Mouse (Mus musculus) left cerebral cortex, postnatal 36 days (tissue): ENCODE data around the gene Coa4. TPM values are rescaled to one million over a fixed set of nuclear protein-coding genes. Genes with fewer than 3 reads are reported as not detected.

Experiments
- DNase-seq, 2 experiments: peaks; one replicate each; pipeline ENCODE4 v3.0.0; 2021 to 2022; ENCODE audit warnings: low spot score in 2 of 2, mixed read lengths in 1 of 2
- intact Hi-C: fragments of 180-260 bp; cut with DNase I; formaldehyde crosslinking; loops from one replicate; pipeline ENCODE4 v1.15.1; 2025
- total RNA-seq, 2 experiments: library from RNA; stranded (reverse); gene quantifications; 2 replicates each; pipeline ENCODE4 v1.2.3; 2021

Coa4 gene
- total RNA-seq, 2 experiments from 2014 or later: 8.5 to 10.8 TPM

DNA sequence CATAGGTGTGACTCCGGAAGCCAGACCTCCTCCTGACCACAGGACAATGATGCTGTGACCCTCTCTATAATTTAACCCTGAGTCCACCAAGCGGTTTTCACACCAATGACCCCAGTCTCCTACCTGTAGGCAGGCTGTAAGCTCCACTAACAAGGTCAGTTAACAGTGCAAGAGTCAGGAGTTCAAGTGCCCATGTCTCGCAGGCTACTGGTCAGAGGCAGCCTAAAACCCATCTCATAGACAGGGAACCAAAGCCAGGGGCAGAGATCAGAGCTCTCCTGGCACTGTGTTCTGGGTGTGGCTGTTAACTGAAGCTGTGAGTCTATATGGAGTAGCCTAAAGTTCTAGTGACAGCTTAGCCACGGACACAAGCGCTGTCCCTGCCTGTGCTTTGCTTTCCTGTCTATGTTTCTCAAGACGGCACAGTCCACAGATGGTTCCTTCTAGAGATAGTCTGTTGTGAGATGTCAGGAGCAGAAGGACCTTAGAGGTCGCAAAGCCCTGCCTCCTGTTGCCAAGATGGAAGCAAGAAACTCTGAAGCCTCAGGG is 34.4 kb upstream of the Coa4 start:
- intact Hi-C loops: no loop called here
- DNase-seq: no peak

DNA sequence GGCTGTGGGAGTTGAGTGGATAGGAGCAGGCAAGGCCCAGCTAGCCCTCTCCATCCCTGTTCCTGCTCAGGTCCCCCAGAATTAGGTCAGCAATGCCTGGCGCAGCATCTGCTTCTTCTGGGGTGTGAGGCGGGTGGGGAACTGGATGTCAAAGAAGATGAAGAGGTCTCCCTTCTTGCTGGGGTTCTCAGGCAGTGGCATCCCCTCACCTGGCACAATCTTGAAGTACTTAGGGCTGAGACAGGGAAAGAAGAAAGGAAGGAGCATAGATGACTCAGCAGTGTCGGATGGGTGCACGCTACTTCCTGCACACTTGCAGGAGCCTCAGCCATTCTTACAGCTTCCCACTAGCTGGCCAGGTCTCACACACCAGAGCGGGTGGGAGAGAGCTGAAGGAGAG is 33.8 kb upstream of the Coa4 start:
- DNase-seq: no peak
- intact Hi-C loops: no loop called here

DNA sequence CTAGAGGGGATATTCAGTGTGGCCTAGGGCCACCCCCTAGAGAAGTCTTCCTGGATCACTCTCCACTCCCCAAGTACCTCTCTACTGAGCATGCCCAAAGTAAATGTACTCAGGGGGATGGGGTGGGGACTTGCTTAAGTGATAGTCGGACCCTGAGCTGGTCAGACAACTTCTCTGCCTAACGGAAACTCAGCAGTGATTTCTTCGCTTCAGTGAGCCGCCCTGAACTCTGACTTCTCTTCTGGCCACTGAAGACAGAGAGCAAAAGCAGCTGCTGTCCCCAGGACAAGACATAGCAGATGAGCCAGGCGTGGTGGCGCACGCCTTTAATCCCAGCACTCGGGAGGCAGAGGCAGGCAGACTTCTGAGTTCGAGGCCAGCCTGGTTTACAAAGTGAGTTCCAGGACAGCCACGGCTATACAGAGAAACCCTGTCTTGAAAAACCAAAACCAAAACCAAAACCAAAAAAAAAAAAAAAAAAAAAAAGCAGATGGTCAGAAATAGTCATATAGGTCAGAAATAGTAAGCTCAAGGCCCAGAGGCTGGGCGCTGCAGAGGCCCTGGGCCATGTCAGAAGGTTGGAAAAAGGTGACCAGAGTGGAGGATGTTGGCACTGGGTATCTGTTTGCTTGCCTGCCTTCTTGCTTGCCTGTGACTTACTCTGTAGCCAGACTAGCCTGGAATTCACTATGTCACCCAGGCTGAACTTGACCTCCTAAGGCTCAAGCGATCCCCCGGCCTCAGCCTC is 32.0 kb upstream of the Coa4 start:
- DNase-seq: no peak
- intact Hi-C loops: no loop called here

DNA sequence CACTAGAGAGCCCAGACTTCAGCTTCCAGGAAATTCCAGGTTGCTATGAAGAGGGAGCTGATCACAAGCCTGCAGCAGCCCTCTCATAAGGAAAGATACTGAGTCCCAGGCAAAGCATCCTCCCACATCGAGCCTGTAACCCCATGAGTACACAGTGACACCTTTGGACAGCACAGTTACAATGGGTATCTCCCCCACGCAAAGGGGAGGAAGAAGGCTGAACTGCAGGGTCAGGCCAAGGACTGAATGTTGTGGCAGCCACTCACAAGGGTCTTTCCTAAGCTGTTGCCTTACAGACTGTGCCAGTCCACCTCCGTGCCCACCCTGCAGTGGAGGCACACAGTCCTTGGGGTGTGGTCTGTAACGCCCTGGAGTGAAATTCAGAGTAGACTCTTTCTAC is 30.4 kb upstream of the Coa4 start:
- intact Hi-C loops: no loop called here
- no peak for DNase-seq

DNA sequence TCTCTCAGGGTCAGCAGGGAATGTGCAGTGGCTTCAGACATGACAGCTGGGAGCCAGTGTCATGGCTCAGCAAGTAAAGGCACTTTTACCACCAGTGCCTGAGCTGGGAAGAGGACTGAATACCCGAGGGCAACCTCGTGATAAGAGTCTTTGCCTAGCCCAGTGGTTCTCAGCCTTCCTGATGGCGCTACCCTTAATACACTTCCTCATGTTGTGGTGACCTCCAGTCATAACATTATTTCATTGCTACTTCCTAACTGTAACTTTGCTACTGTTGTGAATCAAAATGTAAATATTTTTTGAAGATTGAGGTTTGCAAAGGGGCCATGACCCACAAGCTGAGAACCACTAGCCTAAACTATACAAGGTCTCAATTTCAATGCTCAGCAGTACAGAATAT is 28.2 kb upstream of the Coa4 start:
- intact Hi-C loops: no loop called here
- no peak for DNase-seq

DNA sequence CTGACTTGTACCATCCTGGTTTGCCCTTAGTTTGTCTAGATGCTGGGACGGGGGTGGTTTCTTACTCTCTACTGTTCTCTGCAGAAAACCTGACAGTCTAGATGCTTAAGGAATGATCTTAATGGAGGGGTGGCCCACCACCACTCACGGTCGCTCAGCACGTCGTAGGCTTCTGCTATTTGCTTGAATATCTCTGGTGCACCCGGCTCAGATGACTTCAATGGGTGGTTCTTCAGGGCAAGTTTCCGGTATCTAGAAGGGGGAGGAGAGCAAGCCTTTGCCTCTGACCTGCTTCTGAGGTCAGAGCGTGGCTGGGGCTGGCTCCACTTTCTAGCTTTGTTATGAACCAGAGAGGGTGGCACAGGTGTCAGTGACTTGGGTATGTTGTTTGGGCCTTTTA is 25.3 kb upstream of the Coa4 start:
- intact Hi-C loops: no loop called here
- no peak for DNase-seq

DNA sequence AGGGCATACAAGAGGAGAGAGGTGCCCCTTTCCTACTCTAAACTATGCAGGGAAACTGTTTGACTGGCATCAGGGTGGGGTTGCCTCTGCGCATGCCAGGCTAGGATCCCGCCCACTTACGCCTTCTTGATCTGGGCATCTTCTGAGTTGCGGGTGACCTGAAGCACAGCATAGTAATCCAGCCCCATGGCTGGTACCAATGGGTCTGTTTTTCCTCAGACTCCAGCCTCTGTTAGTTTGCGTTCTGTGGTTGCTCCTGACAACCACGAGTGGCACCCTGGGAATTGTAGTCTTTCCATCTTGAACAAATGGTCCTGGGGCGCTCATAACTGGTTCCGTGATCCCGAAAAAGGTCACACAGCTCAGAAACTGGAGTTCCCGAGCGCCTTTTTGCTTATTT is 22.3 kb upstream of the Coa4 start, which contains the start of gene Dnajb13:
Gene Dnajb13 (minus strand): TSS at position 388 of the 400 bp plus-strand sequence.
- DNase-seq: no peak
- intact Hi-C loops: no loop called here

DNA sequence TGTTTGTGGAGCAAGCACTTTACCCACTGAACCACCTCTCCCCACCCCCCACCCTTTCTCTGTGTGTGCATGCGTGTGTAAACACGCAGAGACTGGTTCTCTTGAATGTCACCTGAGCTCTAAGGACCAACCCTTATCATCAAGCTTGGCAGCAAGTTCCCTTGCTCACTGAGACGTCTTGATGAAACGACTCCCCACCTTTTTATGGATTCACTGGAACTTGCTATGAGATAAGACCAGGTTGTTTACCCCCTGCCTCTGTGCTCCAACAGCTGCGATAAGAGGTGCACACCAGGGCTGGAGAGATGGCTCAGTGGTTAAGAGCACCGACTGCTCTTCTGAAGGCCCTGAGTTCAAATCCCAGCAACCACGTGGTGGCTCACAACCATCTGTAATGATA is 16.7 kb upstream of the Coa4 start:
- intact Hi-C loops: loop anchor here (5.0 kb wide), 2 partner anchors 122 to 347 kb away; no protein-coding TSS in a partner anchor
- no peak for DNase-seq

DNA sequence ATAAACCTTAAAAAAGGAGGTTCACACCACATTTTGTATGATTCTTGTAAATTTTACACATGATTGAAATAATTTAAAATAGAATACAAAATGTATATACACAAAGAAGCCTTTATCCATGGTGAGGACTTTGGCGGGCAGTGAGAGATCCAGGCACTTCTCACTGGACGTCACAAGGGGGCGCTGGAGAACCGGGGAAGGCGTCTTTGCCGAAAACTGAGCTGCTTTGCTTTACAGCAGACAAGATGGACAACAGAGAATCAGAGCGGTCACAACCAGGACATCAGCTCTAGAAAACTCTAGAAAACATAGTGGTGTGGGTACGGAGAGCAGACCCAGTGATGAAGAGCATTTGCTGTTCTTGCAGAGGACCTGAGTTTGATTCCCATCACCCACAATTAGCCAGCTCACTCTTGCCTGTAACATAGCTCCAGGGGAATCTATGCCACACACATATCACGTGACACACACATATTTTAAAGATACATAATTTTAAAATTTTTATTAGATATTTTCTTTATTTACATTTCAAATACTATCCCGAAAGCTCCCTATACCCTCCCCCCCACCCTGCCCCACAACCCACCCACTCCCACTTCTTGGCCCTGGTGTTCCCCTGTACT is 16.1 kb upstream of the Coa4 start:
- peak; percentile 77 for DNase-seq
- intact Hi-C loops: loop anchor here (5.0 kb wide), 2 partner anchors 122 to 347 kb away; no protein-coding TSS in a partner anchor

DNA sequence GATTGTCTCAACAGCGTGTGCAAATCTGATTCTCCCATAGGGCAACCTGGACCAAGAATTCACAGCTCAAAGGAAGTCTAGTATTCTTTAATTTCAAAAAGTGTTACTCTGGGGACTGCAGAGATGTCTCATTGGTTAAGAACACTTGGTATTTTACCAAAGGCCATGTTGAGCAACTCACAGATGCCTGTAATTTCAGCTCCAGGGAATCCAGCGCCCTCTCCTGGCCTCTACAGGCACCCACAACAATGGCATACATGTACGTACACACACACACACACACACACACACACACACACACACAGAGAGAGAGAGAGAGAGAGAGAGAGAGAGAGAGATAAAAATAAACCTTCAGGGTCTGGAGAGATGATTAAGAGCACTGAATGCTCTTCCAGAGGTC is 14.6 kb upstream of the Coa4 start:
- DNase-seq: no peak
- intact Hi-C loops: loop anchor here (5.0 kb wide), 2 partner anchors 120 to 345 kb away; no protein-coding TSS in a partner anchor

DNA sequence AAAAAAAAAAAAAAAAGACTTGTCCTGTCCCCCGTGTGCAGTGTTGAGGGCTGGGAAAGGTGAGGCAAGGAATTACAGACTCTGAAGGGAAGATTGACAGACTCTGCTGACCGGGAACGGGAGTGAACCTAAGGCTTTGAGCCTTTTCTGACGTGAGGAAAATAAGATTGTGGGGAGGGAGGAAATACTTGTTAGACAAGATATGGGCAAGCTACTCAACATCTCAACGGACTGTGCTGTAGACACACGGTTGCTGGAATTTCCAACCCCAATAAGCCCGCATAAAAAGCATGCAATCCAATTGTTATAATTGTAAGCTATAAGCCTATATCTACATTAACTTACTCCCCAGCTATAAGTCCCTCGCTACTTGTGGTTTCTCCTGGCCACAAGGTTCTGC is 12.2 kb upstream of the Coa4 start:
- no peak for DNase-seq
- intact Hi-C loops: loop anchor here (5.0 kb wide), 2 partner anchors 118 to 343 kb away; no protein-coding TSS in a partner anchor

DNA sequence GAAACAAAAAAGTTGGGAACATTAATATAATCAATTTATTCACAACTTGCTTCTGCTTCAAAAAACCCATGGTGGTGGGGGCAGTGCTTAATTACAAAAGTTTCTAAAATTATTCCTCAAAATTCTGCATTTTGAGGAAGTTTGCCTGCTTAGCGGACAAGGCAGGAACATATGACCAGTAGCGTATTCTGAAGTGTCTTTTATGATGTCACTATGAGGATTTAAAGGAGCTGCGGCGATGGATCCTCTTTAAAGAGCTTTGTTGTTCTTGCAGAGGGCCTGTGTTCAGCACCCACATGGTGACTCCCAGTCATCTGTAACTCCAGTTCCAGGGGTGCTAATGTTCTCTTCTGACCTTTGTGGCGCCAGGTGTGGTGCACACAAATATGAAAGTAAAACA is 6.1 kb upstream of the Coa4 start:
- intact Hi-C loops: no loop called here
- DNase-seq: no peak

DNA sequence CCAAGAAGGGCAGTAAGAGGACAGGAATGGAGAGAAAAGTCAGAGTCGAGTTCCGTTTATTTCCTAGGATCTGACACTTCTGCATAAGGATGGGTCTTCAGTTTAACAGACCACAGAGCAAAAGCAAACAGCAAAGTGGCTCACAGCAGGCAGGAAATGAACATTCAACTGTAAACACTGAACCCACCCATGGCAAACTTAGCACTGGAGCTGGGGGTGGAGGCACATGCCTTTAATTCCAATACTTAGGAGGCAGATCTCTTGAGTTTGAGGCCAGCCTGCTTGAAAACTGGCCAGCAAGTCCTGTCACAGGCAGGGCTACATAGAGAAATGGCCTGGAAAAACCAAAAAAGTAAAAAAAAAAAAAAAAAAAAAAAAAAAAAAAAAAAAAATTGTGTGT is 3.4 kb upstream of the Coa4 start:
- intact Hi-C loops: no loop called here

DNA sequence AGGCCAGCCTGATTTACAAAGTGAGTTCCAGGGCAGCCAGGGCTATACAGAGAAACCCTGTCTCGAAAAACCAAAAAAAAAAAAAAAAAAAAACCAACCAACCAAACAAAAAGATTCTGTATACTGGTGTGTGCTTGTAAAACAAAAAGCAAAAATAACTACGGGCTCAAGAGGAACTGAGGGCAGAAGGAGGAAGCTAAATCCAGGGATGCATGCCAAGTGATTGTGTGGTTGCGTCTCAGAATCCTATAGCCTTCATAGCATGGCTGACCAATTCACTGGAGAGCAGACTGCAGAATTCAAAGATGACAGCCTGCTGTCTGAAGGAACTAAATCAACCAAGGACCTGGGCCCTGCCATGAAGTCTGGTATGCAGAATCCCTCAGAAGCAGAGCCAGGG is 2.7 kb upstream of the Coa4 start:
- no peak for DNase-seq
- intact Hi-C loops: no loop called here

More for the DNA sequence above, 3.4 kb upstream of the Coa4 start:
- no peak for DNase-seq

DNA sequence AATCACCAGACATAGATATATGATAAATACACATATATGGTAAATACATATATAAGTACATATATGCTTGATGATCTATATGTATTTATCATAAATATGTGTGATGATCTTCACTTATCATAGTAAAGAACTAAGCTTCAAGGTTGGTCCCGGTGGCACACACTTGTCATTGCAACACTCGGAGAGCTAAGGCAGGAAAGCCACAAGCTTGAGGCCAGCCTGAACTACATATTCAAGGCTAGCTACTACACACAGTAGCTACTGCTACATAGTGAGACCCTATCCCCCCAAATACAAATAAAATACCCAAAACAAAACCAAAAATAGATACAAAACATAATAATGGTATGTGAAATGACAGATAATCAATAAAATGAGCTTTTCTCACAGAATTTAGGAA is 1.0 kb upstream of the Coa4 start:
- DNase-seq: no peak
- intact Hi-C loops: loop anchor here (5.0 kb wide), 1 partner anchor 56 kb away; no protein-coding TSS in a partner anchor

DNA sequence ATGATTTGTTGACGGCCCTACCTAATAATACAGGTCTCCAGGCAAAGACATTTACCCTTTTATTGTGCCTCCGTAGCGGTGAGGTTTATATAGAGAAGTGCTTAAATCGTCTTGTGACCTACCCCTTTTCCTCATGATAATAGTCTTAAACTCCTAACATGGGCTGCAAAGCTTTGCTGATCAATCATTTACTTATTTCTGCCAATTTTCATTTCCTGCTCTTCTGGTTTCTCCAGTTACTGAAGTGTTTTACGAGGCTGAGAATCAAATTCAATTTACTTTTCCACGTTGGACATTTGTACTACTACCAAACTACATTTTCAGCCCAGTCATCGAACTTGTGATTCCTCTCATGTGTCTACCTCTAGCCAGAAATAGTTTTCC is 640 bp downstream of the Coa4 start:
- DNase-seq: no peak
- intact Hi-C loops: loop anchor here (5.0 kb wide), 1 partner anchor 55 kb away; no protein-coding TSS in a partner anchor

DNA sequence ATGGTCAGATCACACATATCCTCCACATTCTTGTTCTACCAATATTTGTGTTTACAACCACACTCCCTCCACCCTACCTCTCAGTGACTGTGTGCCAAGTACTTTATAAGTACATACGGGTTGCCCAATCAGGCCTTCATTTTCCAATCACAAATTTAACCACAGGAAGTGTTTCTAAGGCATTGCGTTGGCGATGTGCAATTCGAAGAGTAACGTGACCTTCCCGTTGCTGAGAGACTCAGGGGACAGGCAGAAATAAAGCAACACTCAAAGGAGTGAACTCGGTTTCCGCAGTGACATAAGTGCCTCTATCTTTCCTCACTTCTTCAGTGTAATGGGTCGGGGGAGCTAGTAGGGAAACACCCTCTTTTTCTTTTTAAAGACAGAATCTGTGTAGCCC is 2.6 kb downstream of the Coa4 start:
- DNase-seq: no peak
- intact Hi-C loops: loop anchor here (5.0 kb wide), 1 partner anchor 53 kb away; no protein-coding TSS in a partner anchor

DNA sequence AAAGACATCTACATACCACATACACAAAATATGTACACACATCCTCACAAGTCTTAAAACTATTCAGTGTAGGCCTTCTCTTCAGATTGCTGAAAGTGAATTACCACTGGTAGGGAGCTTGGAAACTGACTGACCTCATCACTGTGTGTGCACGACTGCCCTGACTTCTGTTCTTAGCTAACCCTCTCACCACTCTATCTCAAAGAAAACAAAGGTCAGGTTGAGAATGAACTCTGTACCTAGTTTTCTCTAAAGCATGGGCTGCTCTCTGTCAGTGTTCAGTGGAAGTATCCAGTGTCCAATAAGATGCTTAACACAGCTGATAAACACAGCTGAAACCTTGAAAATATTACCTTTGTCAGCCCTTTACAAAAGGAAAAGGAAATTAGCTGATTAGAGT is 7.6 kb downstream of the Coa4 start:
- intact Hi-C loops: no loop called here
- DNase-seq: no peak

DNA sequence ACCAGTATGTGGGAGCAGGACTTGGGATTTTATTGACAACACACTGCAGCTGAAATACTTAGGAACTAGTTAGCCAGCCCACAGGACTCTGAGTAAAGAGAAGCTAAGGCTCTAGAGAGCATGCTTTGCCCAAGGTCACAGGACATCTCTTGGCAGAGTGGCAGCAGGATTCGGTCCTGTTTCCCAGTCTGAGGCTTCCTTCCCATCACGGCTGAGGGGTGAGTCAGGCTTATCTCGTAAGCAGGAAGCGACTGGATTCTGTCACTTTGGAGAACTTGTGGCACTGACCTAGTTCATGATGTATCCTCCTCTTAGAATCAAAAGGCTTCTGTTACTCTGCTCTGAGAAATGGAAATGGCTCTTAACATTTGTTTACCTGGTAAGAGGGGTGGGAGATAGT is 10.8 kb downstream of the Coa4 start:
- intact Hi-C loops: no loop called here

DNA sequence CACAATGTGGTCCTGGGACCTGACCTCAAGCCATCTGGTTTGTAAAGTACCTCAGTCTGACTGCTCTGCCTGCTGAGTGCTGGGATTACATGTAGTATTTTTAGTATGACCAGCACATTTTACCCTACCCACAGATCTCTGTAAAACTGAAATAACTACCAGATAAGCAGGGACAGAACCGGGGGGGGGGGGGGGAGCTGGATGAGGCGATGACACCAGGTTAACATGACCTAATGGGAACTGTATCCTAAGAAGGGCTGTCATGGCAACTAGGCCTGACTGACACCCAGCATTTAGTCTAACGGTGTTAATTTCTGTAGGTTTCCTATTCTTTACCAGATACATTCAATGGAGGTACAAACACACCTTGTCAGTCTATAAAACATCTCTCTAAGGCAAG is 12.9 kb downstream of the Coa4 start:
- no peak for DNase-seq
- intact Hi-C loops: loop anchor here (5.0 kb wide), 3 partner anchors 38 to 88 kb away; partner anchors contain the start of genes Mrpl48 and Rab6a

More for the DNA sequence above, 10.8 kb downstream of the Coa4 start:
- no peak for DNase-seq
